Mouse (Mus musculus): ENCODE data around the gene Lat.
"Not testable (repeated sequence)": the region's sequence is repeated elsewhere in the genome, so short reads cannot be mapped to it uniquely, and the experiment has no call there.

The Lat gene

DNA sequence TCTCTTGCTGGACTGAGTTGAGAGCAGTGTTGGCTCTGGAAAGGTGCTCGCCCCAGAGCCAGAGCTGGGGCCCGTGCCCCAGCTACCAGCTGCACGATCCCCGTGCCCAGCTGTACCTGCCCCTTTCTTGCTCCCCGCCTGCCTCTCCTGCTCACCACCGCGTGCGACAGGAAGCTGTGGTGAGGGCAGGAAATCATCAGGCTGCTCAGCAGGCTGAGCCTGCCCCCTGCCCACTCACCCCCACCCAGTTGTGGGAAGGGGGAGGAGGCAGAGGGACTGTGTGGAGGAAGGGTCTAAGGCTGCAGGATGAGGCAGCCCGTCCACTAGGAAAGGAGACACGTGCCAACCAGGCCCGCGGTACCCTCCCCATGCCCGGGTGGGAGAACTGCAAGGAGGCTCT, at the start of gene Lat:
Gene Lat, minus strand, starts transcription at position 178 of the 400 bp plus-strand sequence.
- no peak for DNase-seq (ENCODE audit: inconsistent age in 2 of 2, low spot score in 1 of 2)

DNA sequence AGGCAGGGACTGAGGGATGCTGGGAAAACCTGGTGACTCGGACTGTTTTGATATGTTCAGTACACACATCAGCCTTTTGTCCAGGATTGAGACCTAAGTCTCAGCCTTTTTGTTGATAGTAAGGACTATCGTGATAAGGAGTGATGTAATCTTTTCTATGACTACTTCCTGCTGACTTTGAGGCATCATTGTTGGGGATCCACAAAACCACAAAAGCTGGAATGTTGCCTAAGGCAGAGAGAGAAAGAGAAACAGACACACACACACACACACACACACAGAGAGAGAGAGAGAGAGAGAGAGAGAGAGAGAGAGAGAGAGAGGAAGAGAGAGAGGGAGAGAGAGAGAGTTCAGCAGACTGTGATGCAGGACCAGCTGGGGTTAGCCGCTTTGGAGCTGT, 49.1 kb upstream of the Lat start:
- DNase-seq (ENCODE audit: inconsistent age in 2 of 2, low spot score in 1 of 2) = no peak

DNA sequence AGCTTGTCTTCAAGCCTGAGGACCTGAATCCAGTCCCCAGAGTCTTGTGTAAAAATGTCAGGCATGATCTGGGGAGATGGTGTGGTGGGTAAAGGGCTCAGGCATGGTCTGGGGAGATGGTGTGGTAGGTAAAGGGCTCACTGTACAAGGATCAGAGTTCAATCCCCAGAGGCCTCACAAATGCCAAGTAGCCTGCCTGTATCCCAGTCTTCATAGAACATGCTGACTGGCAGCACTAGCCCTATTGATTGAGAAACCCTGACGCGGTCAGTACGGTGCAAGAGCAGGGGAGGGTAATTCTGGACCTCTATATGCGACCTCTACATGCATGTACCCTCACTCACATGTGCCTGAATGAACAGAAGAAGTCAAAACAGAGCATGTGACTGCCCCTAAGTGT, 48.2 kb upstream of the Lat start:
- DNase-seq (ENCODE audit: inconsistent age in 2 of 2, low spot score in 1 of 2) = peak in 1 of 2 experiments; percentile 39

DNA sequence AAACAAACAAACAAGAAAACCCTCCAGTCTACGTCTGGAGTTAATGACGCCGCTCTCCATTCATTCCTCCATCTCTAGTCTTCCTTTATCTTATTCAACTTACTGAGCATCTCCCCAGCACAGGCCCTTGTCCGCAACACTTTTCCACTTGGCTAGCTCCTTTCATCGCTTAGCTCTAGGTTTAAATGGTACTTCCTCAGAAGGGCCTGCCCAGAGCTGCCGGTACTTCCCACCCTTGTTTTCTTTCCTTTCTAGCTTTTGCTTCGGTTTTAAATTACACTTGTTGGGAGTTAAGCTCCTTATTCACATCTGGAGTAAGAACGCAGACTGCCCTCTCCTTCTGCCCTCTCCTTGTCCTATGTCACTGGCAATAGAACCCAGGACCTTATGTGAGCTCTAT, 47.7 kb upstream of the Lat start:
- no peak for DNase-seq (ENCODE audit: inconsistent age in 2 of 2, low spot score in 1 of 2)

DNA sequence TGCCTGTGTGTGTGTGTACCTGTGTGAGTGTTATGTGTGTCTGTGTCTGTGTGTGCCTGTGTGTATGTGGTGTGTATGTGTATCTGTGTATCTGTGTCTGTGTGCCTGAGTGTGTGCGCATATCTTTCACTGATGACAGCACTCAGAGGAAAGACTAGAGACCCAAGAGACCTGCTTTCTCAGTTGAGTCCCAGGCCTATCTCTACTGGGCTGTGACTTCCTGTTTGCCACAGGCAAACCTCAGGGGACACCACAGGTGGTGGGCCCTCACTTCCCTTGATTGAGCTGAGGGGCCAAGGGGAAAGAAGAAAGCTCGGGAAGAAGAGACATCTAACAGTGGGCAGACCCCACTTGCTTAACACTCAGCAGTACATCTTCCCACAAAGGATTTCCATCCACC, 47.2 kb upstream of the Lat start:
- DNase-seq (ENCODE audit: inconsistent age in 2 of 2, low spot score in 1 of 2) = no peak

DNA sequence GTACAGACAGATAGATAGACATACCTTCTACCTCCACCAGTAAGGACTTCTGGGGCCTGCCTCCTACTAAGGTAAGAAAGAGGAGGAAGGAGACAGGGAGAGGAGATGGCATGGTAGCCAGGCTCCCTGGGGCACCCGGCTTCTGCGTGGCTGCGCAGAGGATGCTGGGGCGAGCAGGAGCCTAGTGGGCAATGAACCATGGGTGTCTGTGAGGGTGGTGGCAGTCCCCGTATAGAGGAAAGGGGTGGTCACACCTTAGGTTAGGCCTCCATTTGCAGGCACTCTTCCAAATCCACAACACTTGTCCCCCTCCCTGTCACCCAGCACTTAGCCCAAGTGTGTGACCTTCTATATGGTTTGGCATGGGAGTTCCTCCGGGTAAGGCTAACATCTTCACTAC, 45.4 kb upstream of the Lat start, which contains the start of gene Cd19:
Gene Cd19, minus strand, starts transcription at position 165 of the 400 bp plus-strand sequence.
- DNase-seq (ENCODE audit: inconsistent age in 2 of 2, low spot score in 1 of 2) = no peak

DNA sequence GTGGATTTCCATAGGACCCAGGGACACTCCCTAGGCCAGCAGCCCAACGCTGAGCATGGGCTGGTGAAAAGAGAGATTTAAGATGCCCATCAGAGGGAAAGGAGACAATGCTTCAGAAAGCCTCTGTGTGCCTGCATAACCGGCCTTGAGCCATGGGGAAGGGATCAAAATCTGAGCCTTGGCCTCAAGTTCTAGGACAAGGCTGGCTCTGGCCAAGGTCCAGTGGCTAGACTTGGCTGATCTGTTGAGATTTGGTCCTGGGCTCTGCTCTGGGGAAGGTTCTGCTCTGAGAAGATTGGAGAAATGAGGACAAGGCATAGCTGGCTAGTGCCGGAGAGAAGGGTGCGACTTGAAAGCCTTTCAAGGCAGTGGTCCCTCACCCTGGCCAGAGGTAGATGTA, 41.7 kb upstream of the Lat start:
- DNase-seq (ENCODE audit: inconsistent age in 2 of 2, low spot score in 1 of 2) = peak in 1 of 2 experiments; percentile 73

DNA sequence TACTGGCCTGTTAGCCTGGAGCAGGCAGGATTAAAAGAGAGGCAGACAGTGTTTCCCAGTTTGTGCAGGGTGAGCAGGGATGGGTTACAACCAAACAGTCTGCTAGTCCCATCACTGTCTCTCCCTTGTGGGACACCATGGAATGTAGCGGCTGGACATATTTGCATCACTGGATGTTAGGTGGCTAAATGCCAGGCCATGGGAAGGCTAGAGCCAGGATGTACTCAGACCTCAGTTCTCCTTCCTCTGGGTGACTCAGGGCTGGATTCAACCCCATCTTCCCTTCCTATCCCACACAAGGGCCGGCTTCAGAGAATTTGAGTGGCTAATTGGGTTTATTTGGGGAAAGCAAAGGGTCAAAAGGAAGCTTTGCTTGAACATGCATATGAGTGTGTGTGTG, 39.3 kb upstream of the Lat start:
- no peak for DNase-seq (ENCODE audit: inconsistent age in 2 of 2, low spot score in 1 of 2)

DNA sequence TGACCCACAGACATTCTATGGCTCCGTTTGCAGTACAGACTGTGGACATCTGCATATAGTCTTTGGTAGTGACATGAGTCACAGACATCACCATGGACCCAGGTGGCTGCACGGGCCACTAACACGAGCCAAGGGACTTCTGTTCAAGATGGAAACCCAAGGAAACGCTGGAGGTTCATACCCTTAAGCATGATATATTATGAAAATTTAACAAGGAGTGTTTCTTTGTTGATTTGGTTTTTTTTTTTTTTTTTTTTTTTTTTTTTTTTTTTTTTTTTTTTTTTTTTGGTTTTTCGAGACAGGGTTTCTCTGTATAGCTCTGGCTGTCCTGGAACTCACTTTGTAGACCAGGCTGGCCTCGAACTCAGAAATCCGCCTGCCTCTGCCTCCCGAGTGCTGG, 33.1 kb upstream of the Lat start:
- DNase-seq (ENCODE audit: inconsistent age in 2 of 2, low spot score in 1 of 2) = not testable (repeated sequence)

DNA sequence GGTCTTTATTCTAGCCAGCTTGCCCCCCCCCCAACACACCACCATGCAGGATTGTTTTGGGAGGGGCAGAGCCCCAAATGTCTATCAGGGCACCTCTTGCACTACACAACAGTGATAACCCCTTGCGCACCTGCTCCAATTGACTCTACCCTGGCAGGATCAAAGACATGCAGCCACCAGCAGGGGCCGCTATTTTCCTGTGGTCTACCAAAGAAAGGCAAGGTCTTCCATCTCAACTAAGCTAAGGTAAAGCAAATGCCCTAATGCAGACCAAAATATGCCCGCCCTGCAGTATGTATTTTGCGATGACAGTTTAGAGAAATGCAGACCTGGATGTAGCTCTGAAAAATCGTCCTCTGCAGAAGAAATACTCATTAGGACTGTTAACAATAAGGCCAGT, 30.2 kb upstream of the Lat start:
- DNase-seq (ENCODE audit: inconsistent age in 2 of 2, low spot score in 1 of 2) = peak; percentile 82 to 94

DNA sequence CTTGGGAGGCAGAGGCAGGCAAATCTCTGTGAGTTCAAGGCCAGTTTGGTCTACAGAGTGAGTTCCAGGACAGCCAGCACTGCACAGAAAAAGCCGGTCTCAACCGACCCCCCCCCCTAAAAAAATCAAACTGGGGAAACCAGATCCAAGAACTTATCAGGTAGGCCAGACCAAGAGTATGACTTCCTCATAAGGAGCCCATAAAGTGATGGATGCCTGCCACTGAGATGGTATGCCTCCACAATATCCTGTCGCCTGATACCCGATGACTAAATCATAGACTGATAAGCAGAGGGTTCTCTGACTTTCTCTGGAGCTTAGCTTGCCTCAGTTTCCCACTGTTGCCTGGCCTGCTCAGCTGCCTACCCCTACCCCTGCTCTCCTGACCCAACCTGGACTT, 28.5 kb upstream of the Lat start:
- DNase-seq (ENCODE audit: inconsistent age in 2 of 2, low spot score in 1 of 2) = peak in 1 of 2 experiments; percentile 38

DNA sequence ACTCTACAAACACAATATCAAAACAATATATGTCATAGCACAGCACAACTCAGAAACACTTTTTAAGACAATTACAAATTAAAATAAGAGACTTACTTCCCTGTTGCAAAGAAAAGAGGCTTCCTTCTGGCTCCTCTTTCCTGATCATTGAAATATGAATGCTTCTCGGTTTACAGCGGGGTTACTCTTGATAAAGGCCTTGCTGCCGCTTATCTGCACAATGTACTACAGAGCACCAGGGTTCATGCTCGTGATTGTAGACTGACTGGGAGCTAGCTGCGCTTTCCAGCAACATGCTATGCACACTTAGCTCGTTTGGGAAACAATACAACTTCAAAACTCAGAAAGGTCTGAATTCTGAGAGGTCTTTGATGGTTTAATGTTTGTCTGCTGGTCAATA, 27.9 kb upstream of the Lat start:
- DNase-seq (ENCODE audit: inconsistent age in 2 of 2, low spot score in 1 of 2) = no peak

DNA sequence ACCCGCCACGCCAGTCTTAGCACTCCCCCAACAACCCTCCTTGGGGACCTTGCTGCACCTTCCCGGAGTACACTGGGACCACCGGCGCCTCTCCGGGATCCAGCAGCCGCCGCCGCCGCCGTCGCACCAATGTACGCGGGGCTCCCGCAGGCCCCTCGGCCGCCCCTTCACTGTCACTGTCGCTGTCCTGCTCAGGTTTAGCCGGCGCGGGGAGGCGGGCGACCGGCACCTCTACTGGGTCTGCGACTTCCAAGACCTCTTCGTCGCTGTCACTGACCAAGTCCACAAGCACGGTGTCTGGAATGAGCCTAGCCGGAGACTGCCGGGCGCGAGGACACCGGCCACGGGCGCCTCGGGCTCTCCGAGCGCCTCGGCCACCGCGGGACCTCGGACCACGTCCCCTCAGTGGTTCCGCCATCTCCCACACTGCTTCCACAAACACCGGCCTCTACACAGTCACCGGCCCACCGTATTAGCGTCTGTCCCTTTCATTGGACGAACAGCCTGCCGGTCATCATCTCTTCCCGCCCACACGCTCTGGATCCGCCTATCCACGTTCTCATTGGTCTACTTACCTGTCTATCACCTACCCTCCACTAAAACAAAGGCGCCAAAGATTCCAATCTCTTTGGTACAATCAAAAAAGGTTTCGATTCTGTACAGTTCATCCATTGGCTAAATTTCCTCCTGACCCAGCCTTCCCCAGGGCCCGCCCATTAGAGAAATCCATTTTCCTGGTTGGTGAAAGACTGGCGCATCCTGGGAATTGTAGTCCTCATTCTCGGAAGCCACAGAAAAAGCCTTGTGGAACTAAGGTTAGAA, 27.1 kb upstream of the Lat start, which contains the start of gene Nfatc2ip:
Gene Nfatc2ip, minus strand, starts transcription at position 440 of the 822 bp plus-strand sequence.
- DNase-seq (ENCODE audit: inconsistent age in 2 of 2, low spot score in 1 of 2) = peak; percentile 95 to 100

DNA sequence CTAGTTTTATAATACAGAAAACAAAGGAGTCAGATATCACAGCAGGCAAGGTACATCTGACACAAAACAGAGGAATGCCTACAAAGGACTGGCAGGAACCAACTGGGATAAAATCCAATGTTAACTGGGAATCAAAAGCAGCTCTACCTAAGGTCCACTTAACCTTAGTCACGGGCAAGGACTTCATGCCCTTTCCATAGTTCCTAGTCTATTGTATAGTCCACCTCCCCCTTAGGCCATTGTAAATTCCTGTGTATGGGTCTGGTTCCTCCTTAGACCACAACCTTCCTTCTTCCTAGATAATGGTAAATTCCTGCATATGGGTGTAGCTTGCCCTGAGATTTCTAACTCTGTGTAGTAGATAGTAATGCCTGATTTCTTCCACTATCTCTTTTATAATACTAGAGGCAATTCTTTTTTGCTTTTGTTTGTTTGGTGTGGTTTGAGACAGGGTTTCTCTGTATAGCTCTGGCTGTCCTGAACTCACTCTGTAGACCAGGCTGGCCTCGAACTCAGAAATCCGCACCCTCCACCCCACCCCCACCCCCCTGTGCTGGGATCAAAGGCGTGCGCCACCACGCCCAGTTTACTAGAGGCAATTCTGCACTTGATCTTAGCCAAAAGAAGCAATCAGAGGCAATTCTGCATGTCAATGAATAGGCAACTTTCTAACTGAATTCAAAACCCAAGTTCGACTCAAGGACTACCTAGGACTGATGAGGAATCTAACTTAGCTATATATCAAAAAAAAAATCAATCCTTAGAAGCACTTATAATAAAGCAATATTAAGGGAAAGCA, 22.9 kb upstream of the Lat start:
- not testable (repeated sequence) for DNase-seq (ENCODE audit: inconsistent age in 2 of 2, low spot score in 1 of 2)

DNA sequence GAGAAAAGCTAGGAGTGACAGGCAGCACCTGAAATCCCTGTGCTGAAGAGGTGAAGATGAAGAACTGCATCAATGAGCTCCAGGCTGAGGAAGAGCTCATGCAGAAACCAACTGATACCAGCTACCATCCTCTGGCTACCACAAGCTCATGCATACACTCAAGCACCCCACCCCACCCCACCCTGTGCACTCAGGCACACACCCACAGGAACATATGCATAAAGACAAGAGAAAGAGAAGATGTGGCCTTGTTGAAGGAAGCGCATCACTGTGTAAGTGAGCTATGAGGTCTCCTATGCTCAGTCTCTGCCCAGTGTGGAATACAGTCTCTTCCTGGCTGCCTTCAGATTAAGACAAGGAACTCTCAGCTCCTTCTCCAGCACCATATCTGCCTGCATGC, 18.8 kb upstream of the Lat start:
- no peak for DNase-seq (ENCODE audit: inconsistent age in 2 of 2, low spot score in 1 of 2)

DNA sequence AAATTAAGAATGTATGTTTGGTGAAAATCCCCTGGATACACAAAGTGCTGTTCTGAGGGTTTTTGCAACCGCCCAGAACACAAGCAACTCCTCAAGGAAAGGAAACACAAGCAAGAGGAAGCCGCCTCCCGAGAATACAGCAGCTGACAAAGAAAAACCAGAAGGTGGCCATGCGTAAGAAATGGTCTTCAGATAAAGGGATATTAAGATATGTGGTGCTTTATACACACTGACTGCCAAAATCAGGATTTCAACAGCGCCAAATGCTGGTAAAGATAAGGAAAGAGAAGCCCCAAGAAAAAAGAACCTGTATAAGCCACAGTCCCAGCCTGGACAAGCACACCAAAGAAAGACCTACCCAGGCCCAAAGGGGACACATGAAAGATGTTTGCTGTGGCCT, 14.2 kb upstream of the Lat start:
- no peak for DNase-seq (ENCODE audit: inconsistent age in 2 of 2, low spot score in 1 of 2)

DNA sequence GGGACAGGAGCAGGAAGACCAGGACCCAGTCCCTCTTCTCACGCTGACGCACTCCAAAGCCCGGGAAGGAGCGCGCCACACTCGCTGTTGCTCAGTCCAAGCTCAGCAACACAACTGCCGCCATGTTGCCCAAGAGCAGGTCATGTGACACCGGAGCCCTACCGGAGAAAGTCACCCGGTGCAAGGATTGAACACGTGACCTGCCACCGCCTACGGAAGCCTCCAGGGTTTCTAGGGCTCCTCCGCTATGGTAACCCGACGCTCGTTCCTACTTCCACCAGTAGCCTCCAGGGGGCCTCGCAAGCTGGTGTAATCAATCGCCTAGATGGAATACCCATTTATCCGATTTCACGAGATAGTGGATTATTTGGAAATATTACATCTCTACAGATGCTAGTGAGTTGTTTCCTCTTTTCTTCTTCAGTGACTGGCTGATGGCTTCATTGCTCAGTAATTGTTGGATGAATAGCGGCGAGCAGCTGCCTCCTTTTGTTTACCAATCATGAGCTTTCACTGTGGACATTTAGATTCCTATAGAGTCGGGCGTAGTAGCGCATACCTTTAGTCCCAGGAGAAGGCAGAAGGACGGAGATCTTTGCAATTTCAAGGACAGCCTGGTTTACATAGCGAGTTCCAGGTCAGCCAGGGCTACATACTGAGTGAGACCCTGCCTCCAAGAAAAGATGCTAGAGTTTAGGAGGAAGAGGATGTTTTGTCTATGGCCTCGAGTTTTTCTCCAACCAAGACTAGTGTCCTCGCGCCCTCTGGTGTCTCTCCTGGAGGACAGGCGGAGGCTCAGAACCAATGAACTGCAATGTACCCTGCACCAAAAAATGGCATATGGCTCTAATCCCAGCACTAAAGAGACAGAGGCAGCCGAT, 8.1 kb upstream of the Lat start, which contains the start of gene Spns1:
Gene Spns1, minus strand, starts transcription at position 173 of the 881 bp plus-strand sequence.
- peak; percentile 97 to 99 for DNase-seq (ENCODE audit: inconsistent age in 2 of 2, low spot score in 1 of 2)

DNA sequence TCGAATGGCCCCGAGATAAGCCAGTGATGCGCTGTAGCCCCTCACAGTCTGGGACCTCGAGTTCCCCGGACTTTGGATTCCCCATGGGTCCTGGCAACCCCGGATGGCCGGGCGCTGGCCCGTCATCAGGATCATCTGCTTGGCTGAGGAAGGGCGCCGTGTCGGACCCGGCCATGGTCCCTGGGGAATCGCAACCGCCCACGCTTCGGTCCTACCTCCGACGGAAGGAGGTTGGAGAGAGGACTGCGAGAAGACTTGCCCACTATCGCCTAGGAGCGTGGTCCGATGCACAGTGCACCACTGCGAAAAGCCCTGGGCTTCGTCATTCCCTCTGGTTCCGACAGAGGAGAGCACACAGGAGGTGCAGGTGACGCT, 7.5 kb upstream of the Lat start:
- DNase-seq (ENCODE audit: inconsistent age in 2 of 2, low spot score in 1 of 2) = no peak

DNA sequence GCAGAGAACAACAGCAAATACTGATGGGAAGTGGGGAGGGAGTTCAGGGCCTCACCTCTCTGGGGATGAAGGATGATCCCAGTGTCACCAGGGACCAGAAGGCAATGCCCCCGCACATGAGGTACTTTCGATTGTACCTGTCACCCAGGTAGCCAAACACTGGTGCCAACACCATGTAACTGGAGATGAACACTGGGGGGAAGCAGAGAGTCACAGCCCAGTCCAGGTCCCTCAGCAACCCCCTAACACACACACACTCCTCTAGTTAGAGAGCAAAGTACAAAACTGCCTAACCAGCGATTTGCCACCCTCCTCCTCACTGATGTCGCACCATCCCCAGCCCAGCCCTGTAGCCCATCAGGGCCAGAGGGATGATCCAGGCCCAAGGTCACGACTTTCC, 5.6 kb upstream of the Lat start:
- no peak for DNase-seq (ENCODE audit: inconsistent age in 2 of 2, low spot score in 1 of 2)

DNA sequence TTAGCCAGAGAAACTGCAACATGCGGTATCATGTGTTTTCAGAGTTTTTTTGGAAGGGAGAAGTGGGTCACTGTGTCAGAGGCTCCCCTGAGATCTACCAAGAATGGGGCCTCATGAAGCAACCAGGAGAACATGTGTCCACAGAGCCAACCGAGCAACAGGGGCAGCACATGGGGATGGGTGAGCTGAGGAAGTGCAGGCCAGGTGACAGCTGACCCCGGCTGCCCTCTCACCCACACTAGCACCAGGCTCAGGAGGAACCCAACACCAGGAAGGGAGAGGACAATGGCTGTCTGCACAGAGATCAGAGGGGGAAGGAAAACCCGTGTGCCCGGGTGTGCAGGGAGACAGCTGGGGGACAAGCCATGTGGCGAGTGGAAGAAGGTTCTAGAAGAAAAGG, 5.2 kb upstream of the Lat start:
- no peak for DNase-seq (ENCODE audit: inconsistent age in 2 of 2, low spot score in 1 of 2)

DNA sequence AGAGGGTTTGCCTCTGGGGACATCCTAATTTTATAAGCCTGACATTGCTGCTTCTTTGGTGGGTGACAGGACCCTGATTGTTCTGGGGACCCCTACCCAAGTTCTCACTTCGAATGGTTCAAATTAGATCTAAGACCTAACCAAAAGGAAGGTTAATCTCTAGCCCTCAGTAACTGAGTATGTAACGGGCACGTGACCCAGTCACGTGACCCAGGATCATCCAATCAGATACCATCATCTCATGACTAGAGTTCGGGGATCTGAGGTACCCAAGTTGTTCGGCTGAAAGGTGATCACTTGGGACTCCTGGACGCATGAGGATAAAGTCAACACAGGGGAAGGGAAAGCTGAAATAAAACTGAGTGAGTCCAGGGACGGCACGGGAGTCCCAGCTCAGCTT, 3.6 kb upstream of the Lat start:
- no peak for DNase-seq (ENCODE audit: inconsistent age in 2 of 2, low spot score in 1 of 2)
